Comparison of ENCODE assay signal across 11 mouse cellular contexts in genomic region chr11:117934576-117935368, GRCm38 (mm10). TPM values are rescaled to one million over a fixed set of nuclear protein-coding genes. Genes with fewer than 3 reads are reported as not detected.
A peak's percentile ranks its signal among the peaks of the same experiment; 100 is the strongest.
DNase-seq lines count a peak whose midpoint lies in the region; ATAC-seq lines count a peak whose summit lies in the region.
"Had no signal": no experiment of that assay in that cellular context is flagged by ENCODE, and none has a peak within 500 bp of the region (broad histone marks: within the 10 kb centered on the region; RNA-seq: fewer than 3 reads in every experiment).

No protein-coding gene starts in this region.

- H3K27me3 ChIP-seq in forebrain, embryonic 13.5 days, result peaks cover 42% of the 10 kb centered on the region
- peaks cover 6% of the 10 kb centered on the region; the same call in 1 of the 2 replicates for H3K27me3 ChIP-seq in forebrain, embryonic 14.5 days (replicated peaks; ENCODE audit: control insufficient read depth, insufficient read depth, low read length)
- H3K27me3 ChIP-seq in liver, embryonic 11.5 days (replicated peaks; ENCODE audit: control insufficient read depth, insufficient read depth, low read length), result peaks cover 24% of the 10 kb centered on the region
- no peaks in the 10 kb centered on the region for H3K27me3 ChIP-seq in intestine, embryonic 14.5 days (replicated peaks; ENCODE audit: control insufficient read depth, insufficient read depth, low read length)
- H3K27me3 ChIP-seq in neural tube, embryonic 13.5 days, result peaks cover 36% of the 10 kb centered on the region

- H3K4me1 ChIP-seq in forebrain, embryonic 13.5 days, result peaks cover 49% of the 10 kb centered on the region
- H3K4me1 ChIP-seq in forebrain, embryonic 14.5 days (ENCODE audit: control insufficient read depth, insufficient read depth, low read length), result peaks cover 16% of the 10 kb centered on the region
- peaks cover 27% of the 10 kb centered on the region for H3K4me1 ChIP-seq in liver, embryonic 11.5 days (replicated peaks; ENCODE audit: control insufficient read depth, insufficient read depth, low read length)
- H3K4me1 ChIP-seq in intestine, embryonic 14.5 days (replicated peaks; ENCODE audit: control insufficient read depth, insufficient read depth, low read length), result peaks cover 59% of the 10 kb centered on the region
- peaks cover 56% of the 10 kb centered on the region for H3K4me1 ChIP-seq in neural tube, embryonic 13.5 days (replicated peaks)

- H3K4me3 ChIP-seq in forebrain, embryonic 13.5 days, result no peak overlapping the region
- no peak overlapping the region for H3K4me3 ChIP-seq in forebrain, embryonic 14.5 days (ENCODE audit: low read depth, low read length)
- no peak overlapping the region for H3K4me3 ChIP-seq in liver, embryonic 11.5 days (ENCODE audit: low read depth, low read length)
- H3K4me3 ChIP-seq in intestine, embryonic 14.5 days (ENCODE audit: low read depth, low read length), result no peak overlapping the region
- H3K4me3 ChIP-seq in neural tube, embryonic 13.5 days, result no peak overlapping the region
- H3K4me3 ChIP-seq: layer of hippocampus, adult 2 months; midbrain, embryonic 12.5 days had no signal

- no peak overlapping the region for H3K27ac ChIP-seq in forebrain, embryonic 13.5 days
- no peak overlapping the region for H3K27ac ChIP-seq in forebrain, embryonic 14.5 days (ENCODE audit: low read depth, low read length)
- H3K27ac ChIP-seq in liver, embryonic 11.5 days (ENCODE audit: low read depth, low read length), result 0 out of 2 replicates have a peak overlapping the region, but pooled peaks have one; percentile 1
- H3K27ac ChIP-seq in intestine, embryonic 14.5 days (ENCODE audit: low read depth), result peak overlapping the region; percentile 24
- H3K27ac ChIP-seq in neural tube, embryonic 13.5 days (replicated peaks), result no peak overlapping the region
- H3K27ac ChIP-seq: layer of hippocampus, adult 2 months; midbrain, embryonic 12.5 days had no signal

- H3K36me3 ChIP-seq in forebrain, embryonic 13.5 days (ENCODE audit: poor library complexity, severe bottlenecking), result no peaks in the 10 kb centered on the region
- H3K36me3 ChIP-seq in forebrain, embryonic 14.5 days (ENCODE audit: control insufficient read depth, insufficient read depth, low read length), result no peaks in the 10 kb centered on the region
- H3K36me3 ChIP-seq in liver, embryonic 11.5 days (ENCODE audit: control insufficient read depth, insufficient read depth, low read length), result no peaks in the 10 kb centered on the region
- H3K36me3 ChIP-seq in intestine, embryonic 14.5 days (ENCODE audit: control insufficient read depth, insufficient read depth, low read length), result no peaks in the 10 kb centered on the region
- H3K36me3 ChIP-seq in neural tube, embryonic 13.5 days, result no peaks in the 10 kb centered on the region
- H3K36me3 ChIP-seq: midbrain, embryonic 12.5 days had no signal

- H3K9ac ChIP-seq in forebrain, embryonic 13.5 days, result peak overlapping the region; percentile 0; the same call in 1 of the 2 replicates
- no peak overlapping the region for H3K9ac ChIP-seq in forebrain, embryonic 14.5 days (ENCODE audit: low read length)
- H3K9ac ChIP-seq in liver, embryonic 11.5 days (ENCODE audit: low read depth, low read length), result no peak overlapping the region
- no peak overlapping the region for H3K9ac ChIP-seq in intestine, embryonic 14.5 days (ENCODE audit: low read length)
- 0 out of 2 replicates have a peak overlapping the region, but pooled peaks have one; percentile 5 for H3K9ac ChIP-seq in neural tube, embryonic 13.5 days
- H3K9ac ChIP-seq: midbrain, embryonic 12.5 days had no signal

- no peak overlapping the region for H3K4me2 ChIP-seq in forebrain, embryonic 13.5 days
- no peak overlapping the region for H3K4me2 ChIP-seq in forebrain, embryonic 14.5 days (ENCODE audit: low read length)
- H3K4me2 ChIP-seq in liver, embryonic 11.5 days, result no peak overlapping the region
- H3K4me2 ChIP-seq in intestine, embryonic 14.5 days (ENCODE audit: low read length), result no peak overlapping the region
- H3K4me2 ChIP-seq in neural tube, embryonic 13.5 days, result no peak overlapping the region
- H3K4me2 ChIP-seq: midbrain, embryonic 12.5 days had no signal

- WGBS in forebrain, embryonic 13.5 days, result 65% methylated on average over 5 of the region's 5 CpGs
- 70% methylated on average over 5 of the region's 5 CpGs for WGBS in forebrain, embryonic 14.5 days
- 53% methylated on average over 5 of the region's 5 CpGs for WGBS in liver, embryonic 11.5 days
- WGBS in intestine, embryonic 14.5 days, result 51% methylated on average over 5 of the region's 5 CpGs
- 60% methylated on average over 5 of the region's 5 CpGs for WGBS in neural tube, embryonic 13.5 days

- intact Hi-C loops in left cerebral cortex, postnatal 36 days (cut with DNase I), result no loop called here

- DNase-seq in forebrain, embryonic 14.5 days (ENCODE audit: low spot score), result no peak
- no peak for DNase-seq in liver, embryonic 11.5 days (ENCODE audit: low spot score)
- DNase-seq in liver, result no peak
- no peak for DNase-seq in intestine, embryonic 14.5 days (ENCODE audit: low spot score)
- DNase-seq in left cerebral cortex, postnatal 36 days (ENCODE audit: low spot score in 2 of 2), result no peak
- DNase-seq in layer of hippocampus, adult 11-12 months (ENCODE audit: low spot score), result no peak
- DNase-seq: cerebellum, postnatal 36 days had no signal

- no peaks in the 10 kb centered on the region for H3K9me3 ChIP-seq in forebrain, embryonic 13.5 days (replicated peaks)
- no peaks in the 10 kb centered on the region for H3K9me3 ChIP-seq in forebrain, embryonic 14.5 days (replicated peaks; ENCODE audit: control insufficient read depth, low read length)
- H3K9me3 ChIP-seq in liver, embryonic 11.5 days (ENCODE audit: control insufficient read depth, low read length), result no peaks in the 10 kb centered on the region
- no peaks in the 10 kb centered on the region for H3K9me3 ChIP-seq in intestine, embryonic 14.5 days (ENCODE audit: control insufficient read depth, low read length)
- H3K9me3 ChIP-seq in neural tube, embryonic 13.5 days, result no peaks in the 10 kb centered on the region
- H3K9me3 ChIP-seq: midbrain, embryonic 12.5 days had no signal

- ATAC-seq in forebrain, embryonic 13.5 days, result no peak
- ATAC-seq in forebrain, embryonic 14.5 days, result no peak
- ATAC-seq in liver, embryonic 11.5 days (replicated peaks; ENCODE audit: low FRiP score), result no peak
- no peak for ATAC-seq in intestine, embryonic 14.5 days (replicated peaks; ENCODE audit: low FRiP score, low TSS enrichment, low read depth)
- ATAC-seq in neural tube, embryonic 13.5 days (ENCODE audit: low read depth), result no peak

RNA-seq across cellular contexts. Expression of gene Socs3, which starts 35.1 kb away (rescaled TPM):
- polyA plus RNA-seq in forebrain, embryonic 13.5 days (2015; fragmentation: Nextera tagmentation; extraction: Ambion mirVana), result 12.4 and 13.5 TPM in 2 replicates
- 8.1 and 8.7 TPM in 2 replicates for polyA plus RNA-seq in forebrain, embryonic 14.5 days (2014; fragmentation: Nextera tagmentation; extraction: Ambion mirVana)
- 3.7 and 4.6 TPM in 2 replicates for polyA plus RNA-seq in liver, embryonic 11.5 days (2014; fragmentation: Nextera tagmentation; extraction: Ambion mirVana)
- polyA plus RNA-seq in intestine, embryonic 14.5 days (2014; fragmentation: Nextera tagmentation; extraction: Ambion mirVana), result 8.1 and 8.7 TPM in 2 replicates
- 7.8 and 8.7 TPM in 2 replicates for polyA plus RNA-seq in neural tube, embryonic 13.5 days (2015; fragmentation: Nextera tagmentation; extraction: Ambion mirVana)
- 1 to 10 TPM; 2.8 to 5.0 TPM for total RNA-seq in left cerebral cortex, postnatal 36 days (2021)

RNA-seq across cellular contexts. Expression of gene Pgs1, which starts 51.3 kb away (rescaled TPM):
- 42.7 and 47.7 TPM in 2 replicates for polyA plus RNA-seq in forebrain, embryonic 13.5 days (2015; fragmentation: Nextera tagmentation; extraction: Ambion mirVana)
- polyA plus RNA-seq in forebrain, embryonic 14.5 days (2014; fragmentation: Nextera tagmentation; extraction: Ambion mirVana), result 43.1 and 49.2 TPM in 2 replicates
- polyA plus RNA-seq in liver, embryonic 11.5 days (2014; fragmentation: Nextera tagmentation; extraction: Ambion mirVana), result 31.5 and 31.9 TPM in 2 replicates
- polyA plus RNA-seq in intestine, embryonic 14.5 days (2014; fragmentation: Nextera tagmentation; extraction: Ambion mirVana), result 31.6 and 33.8 TPM in 2 replicates
- polyA plus RNA-seq in neural tube, embryonic 13.5 days (2015; fragmentation: Nextera tagmentation; extraction: Ambion mirVana), result 46.9 and 49.0 TPM in 2 replicates
- 10 to 100 TPM; 82.8 to 86.3 TPM for total RNA-seq in left cerebral cortex, postnatal 36 days (2021)

Comparison
In these comparisons a context has a peak if more than half of its experiments do, and no peak if none do; other contexts are left out.
1. H3K9ac ChIP-seq: peak in forebrain, embryonic 13.5 days (single experiment) and neural tube, embryonic 13.5 days (single experiment); none in forebrain, embryonic 14.5 days (single experiment), liver, embryonic 11.5 days (single experiment) and intestine, embryonic 14.5 days (single experiment).
2. H3K27ac ChIP-seq: peak in liver, embryonic 11.5 days (single experiment) and intestine, embryonic 14.5 days (single experiment); none in forebrain, embryonic 13.5 days (single experiment), forebrain, embryonic 14.5 days (single experiment) and neural tube, embryonic 13.5 days (single experiment).